Mouse (Mus musculus) heart, postnatal 25 days (tissue): ENCODE measurements around the gene Polr3f. TPM values are rescaled to one million over a fixed set of nuclear protein-coding genes. Genes with fewer than 3 reads are reported as not detected.

Experiments
- DNase-seq: peaks from one replicate; pipeline ENCODE4 v3.0.0; 2022; ENCODE audit warnings: low spot score
- intact Hi-C: fragments of 180-260 bp; cut with DNase I; formaldehyde crosslinking; loops from one replicate; pipeline ENCODE4 v1.15.1; 2025
- total RNA-seq, 2 experiments: library from RNA; stranded (reverse); gene quantifications; 2 replicates each; pipeline ENCODE4 v1.2.3; 2021

Polr3f gene
- total RNA-seq = 10 to 100 TPM; 10.6 to 10.8 TPM

- intact Hi-C loops = loop anchor here (2.0 to 10.0 kb wide), 4 partner anchors 65 to 1622 kb away; partner anchors contain the start of genes Kif16b and Smim26
- peak; percentile 93 for DNase-seq
Observed at GRCm38 (mm10) chr2:144526981-144527820, at the start of gene Polr3f, which contains the start of gene Dzank1. Gene Polr3f, plus strand, starts transcription at chr2:144527718. Gene Dzank1, minus strand, starts transcription at chr2:144527414.

- no peak for DNase-seq
- intact Hi-C loops = no loop called here
Observed at GRCm38 (mm10) chr2:144479421-144479820, 48.1 kb upstream of the Polr3f start.

GRCm38 (mm10) chr2:144484084-144484483 is 43.4 kb upstream of the Polr3f start:
- no peak for DNase-seq
- intact Hi-C loops = no loop called here

- intact Hi-C loops = no loop called here
- no peak for DNase-seq
Observed at GRCm38 (mm10) chr2:144485439-144485838, 42.1 kb upstream of the Polr3f start.

GRCm38 (mm10) chr2:144487476-144487875 is 40.0 kb upstream of the Polr3f start:
- DNase-seq = no peak

GRCm38 (mm10) chr2:144489342-144489741 is 38.2 kb upstream of the Polr3f start:
- no peak for DNase-seq
- intact Hi-C loops = no loop called here

More at GRCm38 (mm10) chr2:144487476-144487875, 40.0 kb upstream of the Polr3f start:
- intact Hi-C loops = no loop called here

GRCm38 (mm10) chr2:144502134-144502533 is 25.4 kb upstream of the Polr3f start:
- intact Hi-C loops = no loop called here
- no peak for DNase-seq

- no peak for DNase-seq
- intact Hi-C loops = no loop called here
Observed at GRCm38 (mm10) chr2:144514619-144515018, 12.9 kb upstream of the Polr3f start.

- DNase-seq = no peak
- intact Hi-C loops = loop anchor here (10.0 kb wide), 1 partner anchor 1615 kb away; the partner anchor contains the start of gene Kif16b
Observed at GRCm38 (mm10) chr2:144519772-144520171, 7.7 kb upstream of the Polr3f start.

- intact Hi-C loops = loop anchor here (2.0 to 10.0 kb wide), 4 partner anchors 64 to 1621 kb away; partner anchors contain the start of genes Kif16b and Smim26
- no peak for DNase-seq
Observed at GRCm38 (mm10) chr2:144525856-144526255, 1.7 kb upstream of the Polr3f start.

- intact Hi-C loops = loop anchor here (2.0 to 10.0 kb wide), 4 partner anchors 65 to 1623 kb away; partner anchors contain the start of genes Kif16b and Smim26
- no peak for DNase-seq
Observed at GRCm38 (mm10) chr2:144527821-144528174, 280 bp downstream of the Polr3f start.

- DNase-seq = no peak
- intact Hi-C loops = no loop called here
Observed at GRCm38 (mm10) chr2:144537123-144537522, 9.6 kb downstream of the Polr3f start.

GRCm38 (mm10) chr2:144541246-144541645 is 13.7 kb downstream of the Polr3f start:
- no peak for DNase-seq
- intact Hi-C loops = no loop called here

- DNase-seq = no peak
- intact Hi-C loops = no loop called here
Observed at GRCm38 (mm10) chr2:144543670-144544069, 16.2 kb downstream of the Polr3f start.

GRCm38 (mm10) chr2:144544630-144545029 is 17.1 kb downstream of the Polr3f start:
- DNase-seq = no peak
- intact Hi-C loops = no loop called here

GRCm38 (mm10) chr2:144545061-144545460 is 17.5 kb downstream of the Polr3f start:
- DNase-seq = no peak
- intact Hi-C loops = no loop called here

- no peak for DNase-seq
- intact Hi-C loops = no loop called here
Observed at GRCm38 (mm10) chr2:144545481-144545880, 18.0 kb downstream of the Polr3f start.

GRCm38 (mm10) chr2:144547559-144547958 is 20.0 kb downstream of the Polr3f start:
- intact Hi-C loops = no loop called here
- no peak for DNase-seq

- intact Hi-C loops = no loop called here
- peak; percentile 17 for DNase-seq
Observed at GRCm38 (mm10) chr2:144550529-144550928, 23.0 kb downstream of the Polr3f start, which contains the start of gene Rbbp9. Gene Rbbp9, minus strand, starts transcription at chr2:144550869.

- DNase-seq = no peak
- intact Hi-C loops = no loop called here
Observed at GRCm38 (mm10) chr2:144553905-144554304, 26.4 kb downstream of the Polr3f start.

- DNase-seq = no peak
- intact Hi-C loops = no loop called here
Observed at GRCm38 (mm10) chr2:144555286-144555819, 27.8 kb downstream of the Polr3f start.
